Mouse (Mus musculus) adrenal gland, postnatal 10 days (tissue): ENCODE measurements around the gene Pip4k2a. TPM values are rescaled to one million over a fixed set of nuclear protein-coding genes. Genes with fewer than 3 reads are reported as not detected.

Source experiments
- total RNA-seq, 2 experiments: library from RNA; stranded (reverse); gene quantifications; 2 replicates each; pipeline ENCODE4 v1.2.3; 2021

The Pip4k2a gene
- total RNA-seq, 2 experiments from 2014 or later, result 17.7 to 22.6 TPM

Other genes with a start within 250 kb of the Pip4k2a start
- under 1 TPM; 0.66 to 0.67 TPM for gene 4930426L09Rik, start 217 bp upstream of the Pip4k2a start, total RNA-seq
- under 1 TPM; 0.09 to 0.12 TPM for gene Armc3, start 201.2 kb upstream of the Pip4k2a start, total RNA-seq